Mouse (Mus musculus) spleen, adult 2 months (tissue): ENCODE results near the gene 4930524B15Rik. TPM values are rescaled to one million over a fixed set of nuclear protein-coding genes. Genes with fewer than 3 reads are reported as not detected.
A peak's percentile ranks its signal among the peaks of the same experiment; 100 is the strongest.

ENCODE experiments used
- DNase-seq, 2 experiments: peaks; one replicate each; pipeline versions ENCODE4 v3.0.0 to v3.0.0-alpha.2; 2012 to 2021; ENCODE audit warnings: low spot score in 2 of 2, low read depth in 1 of 2
- H3K27ac ChIP-seq: fragments of 200-500 bp; 2 replicates; pipeline ENCODE4 v1.5.1; 2012; ENCODE audit warnings: low read length, inconsistent platforms; ENCODE audit not compliant: insufficient read depth
- H3K27me3 ChIP-seq: fragments of 200-500 bp; 2 replicates; pipeline ENCODE4 v1.6.1; 2012; ENCODE audit warnings: mild to moderate bottlenecking, moderate library complexity, low read length, inconsistent platforms; ENCODE audit not compliant: control insufficient read depth, insufficient read depth
- H3K36me3 ChIP-seq: fragments of 200-500 bp; 2 replicates; pipeline ENCODE4 v1.6.1; 2012; ENCODE audit warnings: mild to moderate bottlenecking, low read length, inconsistent platforms; ENCODE audit not compliant: control insufficient read depth, insufficient read depth
- H3K4me1 ChIP-seq: fragments of 200-500 bp; 2 replicates; pipeline ENCODE4 v1.6.1; 2011; ENCODE audit warnings: inconsistent platforms; ENCODE audit not compliant: control insufficient read depth, insufficient read depth, insufficient read length
- H3K4me3 ChIP-seq: fragments of 200-500 bp; 2 replicates; pipeline ENCODE4 v1.5.1; 2011; ENCODE audit warnings: mild to moderate bottlenecking, inconsistent platforms; ENCODE audit not compliant: insufficient read depth, insufficient read length; ENCODE audit errors: extremely low read depth
- CTCF ChIP-seq: fragments of 200-500 bp; IDR thresholded peaks from 2 replicates; pipeline ENCODE4 v1.5.1; 2011; ENCODE audit warnings: mild to moderate bottlenecking, inconsistent platforms; ENCODE audit not compliant: insufficient read depth, insufficient read length, insufficient replicate concordance; ENCODE audit errors: extremely low read depth
- POLR2A ChIP-seq: fragments of 200-500 bp; IDR thresholded peaks from 2 replicates; pipeline ENCODE4 v1.6.1; 2011; ENCODE audit warnings: low read depth, low read length, inconsistent platforms
- WGBS: fragments of 180-500 bp; shearing (Covaris S2); methylation state at CpG from one replicate; pipeline ENCODE4 v1.1.7; 2018; 5-methylcytosine and 5-hydroxymethylcytosine counted together
- polyA plus RNA-seq: library from polyadenylated mRNA; depleted of rRNA; stranded (reverse); fragments of >200 nt; gene quantifications from 2 replicates; pipeline ENCODE4 v1.2.3, GENCODE M21; 2012

The 4930524B15Rik gene
- polyA plus RNA-seq, 1 experiment: not detected

- WGBS: 87% methylated on average over 3 of the region's 3 CpGs
- peaks cover 12% of the 10 kb centered on the region for H3K4me1 ChIP-seq
- no peaks in the 10 kb centered on the region for H3K27me3 ChIP-seq
- H3K36me3 ChIP-seq: no peaks in the 10 kb centered on the region
- TF ChIP-seq CTCF (no peak), POLR2A (no peak)
- no peak overlapping the region for H3K27ac ChIP-seq
- no peak overlapping the region for H3K4me3 ChIP-seq
- no peak for DNase-seq
These were observed 43.5 kb downstream of the 4930524B15Rik start for GRCm38 (mm10) chr11:32008852-32009251.

- 49% methylated on average over 13 of the region's 13 CpGs for WGBS
- Histone ChIP-seq H3K27ac (peak overlapping the region; percentile 13; the same call in 1 of the 2 replicates), H3K4me3 (no peak overlapping the region), H3K4me1 (peaks cover 15% of the 10 kb centered on the region), H3K36me3 (no peaks in the 10 kb centered on the region), H3K27me3 (no peaks in the 10 kb centered on the region)
- no peak for DNase-seq
- no peak for TF ChIP-seq POLR2A
- TF ChIP-seq CTCF: no peak
These were observed 44.7 kb downstream of the 4930524B15Rik start for GRCm38 (mm10) chr11:32009961-32010662.

- WGBS: 41% methylated on average over 5 of the region's 5 CpGs
- H3K27ac ChIP-seq: peak overlapping the region; percentile 13; the same call in 1 of the 2 replicates
- no peak overlapping the region for H3K4me3 ChIP-seq
- no peaks in the 10 kb centered on the region for H3K36me3 ChIP-seq
- no peaks in the 10 kb centered on the region for H3K27me3 ChIP-seq
- DNase-seq: peak in 1 of 2 experiments; percentile 32
- peaks cover 16% of the 10 kb centered on the region for H3K4me1 ChIP-seq
- no peak for TF ChIP-seq CTCF
These were observed 45.2 kb downstream of the 4930524B15Rik start for GRCm38 (mm10) chr11:32010663-32010970.

GRCm38 (mm10) chr11:32011867-32012603, 46.6 kb downstream of the 4930524B15Rik start:
- no peaks in the 10 kb centered on the region for H3K36me3 ChIP-seq
- H3K27me3 ChIP-seq: no peaks in the 10 kb centered on the region
- 42% methylated on average over 9 of the region's 9 CpGs for WGBS
- no peak overlapping the region for H3K4me3 ChIP-seq
- TF ChIP-seq CTCF: no peak
- no peak for TF ChIP-seq POLR2A
- DNase-seq: peak in 1 of 2 experiments; percentile 26
- H3K27ac ChIP-seq: peak overlapping the region; percentile 60
- H3K4me1 ChIP-seq: peaks cover 16% of the 10 kb centered on the region

- no peak for DNase-seq
- WGBS: 28% methylated on average over 4 of the region's 4 CpGs
- H3K4me1 ChIP-seq: peaks cover 16% of the 10 kb centered on the region
- no peak for TF ChIP-seq POLR2A
- no peak for TF ChIP-seq CTCF
- peak overlapping the region; percentile 60 for H3K27ac ChIP-seq
- no peaks in the 10 kb centered on the region for H3K27me3 ChIP-seq
- no peaks in the 10 kb centered on the region for H3K36me3 ChIP-seq
- H3K4me3 ChIP-seq: no peak overlapping the region
These were observed 47.6 kb downstream of the 4930524B15Rik start for GRCm38 (mm10) chr11:32013014-32013427.

GRCm38 (mm10) chr11:32013561-32013960, 48.2 kb downstream of the 4930524B15Rik start:
- Histone ChIP-seq H3K4me1 (peaks cover 16% of the 10 kb centered on the region), H3K36me3 (no peaks in the 10 kb centered on the region), H3K27ac (peak overlapping the region; percentile 60), H3K4me3 (no peak overlapping the region), H3K27me3 (no peaks in the 10 kb centered on the region)
- 32% methylated on average over 1 of the region's 1 CpGs for WGBS
- TF ChIP-seq POLR2A (no peak), CTCF (no peak)
- DNase-seq: no peak

GRCm38 (mm10) chr11:32018201-32018600, 52.8 kb downstream of the 4930524B15Rik start:
- TF ChIP-seq CTCF: no peak
- no peak for TF ChIP-seq POLR2A
- 61% methylated on average over 4 of the region's 4 CpGs for WGBS
- Histone ChIP-seq H3K4me1 (peaks cover 18% of the 10 kb centered on the region), H3K4me3 (no peak overlapping the region), H3K36me3 (no peaks in the 10 kb centered on the region), H3K27ac (no peak overlapping the region), H3K27me3 (no peaks in the 10 kb centered on the region)
- DNase-seq: no peak
